Mouse (Mus musculus): ENCODE results near the gene Rpn1. TPM values are rescaled to one million over a fixed set of nuclear protein-coding genes. Genes with fewer than 3 reads are reported as not detected.
A peak's percentile ranks its signal among the peaks of the same experiment; 100 is the strongest.

Rpn1 gene
- polyA plus RNA-seq, 2 experiments = 316 to 381 TPM

DNA sequence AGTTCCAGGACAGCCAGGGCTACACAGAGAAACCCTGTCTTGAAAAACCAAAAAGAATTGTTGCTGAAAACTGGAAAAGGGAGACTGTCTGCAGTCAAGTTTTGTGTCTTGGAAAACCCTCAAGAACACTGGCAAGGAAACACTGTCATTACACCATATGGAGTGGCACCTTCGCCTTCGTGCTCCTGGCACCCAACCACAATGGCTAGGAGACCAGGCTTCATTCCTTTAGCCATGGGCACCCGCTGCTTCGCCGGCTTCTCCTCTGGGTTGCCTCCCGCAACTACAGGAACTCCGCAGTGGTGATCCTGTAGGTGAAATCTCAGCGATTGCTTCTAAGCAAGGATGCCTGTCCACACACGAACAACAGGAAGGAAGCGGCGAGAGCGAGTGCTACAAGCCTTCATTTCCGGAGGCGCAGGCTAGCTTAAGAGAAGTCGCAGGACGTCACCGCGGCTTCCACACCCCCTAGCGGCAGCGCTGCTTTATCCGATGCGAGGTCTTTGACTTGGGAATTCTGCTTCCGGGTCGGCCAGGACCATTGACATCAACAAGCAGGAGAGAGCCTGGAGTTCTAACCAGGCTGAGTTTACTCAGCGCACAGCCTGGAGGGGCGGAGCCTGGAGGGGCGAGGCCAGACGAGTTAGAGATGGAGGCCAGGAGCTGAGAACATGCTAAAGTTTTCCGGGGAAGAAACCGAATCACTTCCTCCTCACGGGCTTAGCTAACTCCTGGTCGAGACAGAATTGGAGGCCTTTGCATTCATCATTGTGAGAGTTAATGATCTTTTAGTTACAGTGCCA is 9.3 kb upstream of the Rpn1 start:
- Histone ChIP-seq H3K27me3 (ENCODE audit: control insufficient read depth, insufficient read depth, low read length) (no peaks in the 10 kb centered on the region), H3K36me3 (ENCODE audit: control insufficient read depth, insufficient read depth, low read length) (no peaks in the 10 kb centered on the region), H3K9ac (ENCODE audit: low read depth, low read length, severe bottlenecking) (peak overlapping the region; percentile 60), H3K4me1 (ENCODE audit: control insufficient read depth, insufficient read depth, low read length) (0 out of 2 replicates have a peak, but pooled peaks cover 2% of the 10 kb centered on the region), H3K27ac (replicated peaks; ENCODE audit: low read depth, low read length) (peak overlapping the region; percentile 85), H3K4me3 (replicated peaks; ENCODE audit: low read length) (peak overlapping the region; percentile 40), H3K4me2 (replicated peaks; ENCODE audit: low read depth, low read length, severe bottlenecking) (peak overlapping the region; percentile 71), H3K9me3 (ENCODE audit: control insufficient read depth, low read length) (no peaks in the 10 kb centered on the region)
- TF ChIP-seq POLR2A (IDR thresholded peaks at IDR 0.05; ENCODE audit: borderline replicate concordance, extremely low read depth, insufficient read depth, insufficient read length) = peak; percentile 90; the same call in 1 of the 2 replicates
- ATAC-seq (ENCODE audit: low FRiP score, low read depth) = peak; percentile 97
- 5% methylated on average over 32 of the region's 32 CpGs for WGBS
- peak; percentile 97 for DNase-seq (ENCODE audit: low spot score)

GRCm38 (mm10) chr6:88075960-88076517 is 8.2 kb upstream of the Rpn1 start:
- Histone ChIP-seq H3K36me3 (ENCODE audit: control insufficient read depth, insufficient read depth, low read length) (no peaks in the 10 kb centered on the region), H3K4me1 (ENCODE audit: control insufficient read depth, insufficient read depth, low read length) (0 out of 2 replicates have a peak, but pooled peaks cover 2% of the 10 kb centered on the region), H3K27me3 (ENCODE audit: control insufficient read depth, insufficient read depth, low read length) (no peaks in the 10 kb centered on the region), H3K4me3 (replicated peaks; ENCODE audit: low read length) (no peak overlapping the region), H3K27ac (replicated peaks; ENCODE audit: low read depth, low read length) (no peak overlapping the region), H3K9ac (ENCODE audit: low read depth, low read length, severe bottlenecking) (no peak overlapping the region), H3K9me3 (ENCODE audit: control insufficient read depth, low read length) (no peaks in the 10 kb centered on the region), H3K4me2 (replicated peaks; ENCODE audit: low read depth, low read length, severe bottlenecking) (no peak overlapping the region)
- DNase-seq (ENCODE audit: low spot score) (no peak), ATAC-seq (ENCODE audit: low FRiP score, low read depth) (no peak)
- TF ChIP-seq POLR2A (IDR thresholded peaks at IDR 0.05; ENCODE audit: borderline replicate concordance, extremely low read depth, insufficient read depth, insufficient read length) = no peak
- WGBS = 81% methylated on average over 1 of the region's 1 CpGs

- ATAC-seq (ENCODE audit: low FRiP score, low read depth) (no peak), DNase-seq (ENCODE audit: low spot score) (no peak)
- H3K9ac ChIP-seq (ENCODE audit: low read depth, low read length, severe bottlenecking) = no peak overlapping the region
- H3K36me3 ChIP-seq (ENCODE audit: control insufficient read depth, insufficient read depth, low read length) = 0 out of 2 replicates have a peak, but pooled peaks cover 4% of the 10 kb centered on the region
- WGBS = 80% methylated on average over 7 of the region's 7 CpGs
- no peak overlapping the region for H3K4me3 ChIP-seq (replicated peaks; ENCODE audit: low read length)
- H3K4me2 ChIP-seq (replicated peaks; ENCODE audit: low read depth, low read length, severe bottlenecking) = no peak overlapping the region
- no peaks in the 10 kb centered on the region for H3K27me3 ChIP-seq (ENCODE audit: control insufficient read depth, insufficient read depth, low read length)
- H3K4me1 ChIP-seq (ENCODE audit: control insufficient read depth, insufficient read depth, low read length) = peaks cover 12% of the 10 kb centered on the region
- no peak overlapping the region for H3K27ac ChIP-seq (replicated peaks; ENCODE audit: low read depth, low read length)
- no peak for TF ChIP-seq POLR2A (IDR thresholded peaks at IDR 0.05; ENCODE audit: borderline replicate concordance, extremely low read depth, insufficient read depth, insufficient read length)
- no peaks in the 10 kb centered on the region for H3K9me3 ChIP-seq (ENCODE audit: control insufficient read depth, low read length)
Measured at GRCm38 (mm10) chr6:88083095-88083494, 1.2 kb upstream of the Rpn1 start.

DNA sequence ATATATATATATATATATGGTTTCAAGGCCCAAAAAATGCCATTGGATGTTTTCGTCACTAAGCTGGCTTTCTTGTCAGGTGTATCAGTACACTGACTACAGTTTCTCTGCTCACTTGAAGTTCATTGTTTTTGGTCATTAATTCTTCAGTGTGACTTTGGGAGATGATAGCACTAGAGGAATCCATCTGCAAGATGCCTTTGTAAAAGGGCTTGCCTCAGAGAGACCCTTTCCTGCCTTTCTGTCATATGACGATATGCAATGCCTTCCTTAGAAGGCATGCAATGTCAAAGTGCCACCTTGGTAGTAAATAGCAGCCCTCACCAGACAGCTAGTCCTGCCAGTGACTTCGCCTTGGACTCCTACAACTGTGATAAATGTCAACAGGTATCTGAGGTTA is 610 bp upstream of the Rpn1 start:
- TF ChIP-seq POLR2A (IDR thresholded peaks at IDR 0.05; ENCODE audit: borderline replicate concordance, extremely low read depth, insufficient read depth, insufficient read length) = no peak
- Histone ChIP-seq H3K9ac (ENCODE audit: low read depth, low read length, severe bottlenecking) (no peak overlapping the region), H3K9me3 (ENCODE audit: control insufficient read depth, low read length) (no peaks in the 10 kb centered on the region), H3K4me3 (replicated peaks; ENCODE audit: low read length) (peak overlapping the region; percentile 70), H3K4me1 (ENCODE audit: control insufficient read depth, insufficient read depth, low read length) (peaks cover 12% of the 10 kb centered on the region), H3K4me2 (replicated peaks; ENCODE audit: low read depth, low read length, severe bottlenecking) (peak overlapping the region; percentile 39), H3K27me3 (ENCODE audit: control insufficient read depth, insufficient read depth, low read length) (no peaks in the 10 kb centered on the region), H3K27ac (replicated peaks; ENCODE audit: low read depth, low read length) (no peak overlapping the region), H3K36me3 (ENCODE audit: control insufficient read depth, insufficient read depth, low read length) (peaks cover 7% of the 10 kb centered on the region; the same call in 1 of the 2 replicates)
- ATAC-seq (ENCODE audit: low FRiP score, low read depth) (no peak), DNase-seq (ENCODE audit: low spot score) (no peak)
- 71% methylated on average over 3 of the region's 3 CpGs for WGBS

DNA sequence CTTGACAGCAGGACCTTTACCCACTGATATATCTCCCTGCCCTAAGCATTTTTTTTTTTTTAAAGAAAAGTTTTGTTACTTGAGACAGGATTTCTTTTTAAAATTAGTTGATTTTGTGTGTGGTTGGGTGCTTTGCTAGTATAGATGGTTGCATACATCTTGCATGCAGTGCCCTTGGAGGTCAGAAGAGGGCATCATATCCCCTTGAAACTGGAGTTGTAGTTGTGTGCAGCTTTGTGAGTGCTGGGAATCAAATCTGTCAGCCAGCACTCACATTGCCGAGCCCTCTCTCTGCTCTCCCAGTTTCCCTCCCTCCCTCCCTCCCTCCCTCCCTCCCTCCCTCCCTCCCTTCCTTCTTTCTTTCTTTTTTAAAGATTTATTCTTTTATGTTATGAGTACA is 4.7 kb downstream of the Rpn1 start:
- H3K4me3 ChIP-seq (replicated peaks; ENCODE audit: low read length) = no peak overlapping the region
- peaks cover 9% of the 10 kb centered on the region for H3K4me1 ChIP-seq (ENCODE audit: control insufficient read depth, insufficient read depth, low read length)
- 77% methylated on average over 1 of the region's 1 CpGs for WGBS
- peaks cover 52% of the 10 kb centered on the region for H3K36me3 ChIP-seq (ENCODE audit: control insufficient read depth, insufficient read depth, low read length)
- no peak for TF ChIP-seq POLR2A (IDR thresholded peaks at IDR 0.05; ENCODE audit: borderline replicate concordance, extremely low read depth, insufficient read depth, insufficient read length)
- no peaks in the 10 kb centered on the region for H3K9me3 ChIP-seq (ENCODE audit: control insufficient read depth, low read length)
- DNase-seq (ENCODE audit: low spot score) (no peak), ATAC-seq (ENCODE audit: low FRiP score, low read depth) (no peak)
- H3K27me3 ChIP-seq (ENCODE audit: control insufficient read depth, insufficient read depth, low read length) = no peaks in the 10 kb centered on the region
- no peak overlapping the region for H3K27ac ChIP-seq (replicated peaks; ENCODE audit: low read depth, low read length)
- no peak overlapping the region for H3K9ac ChIP-seq (ENCODE audit: low read depth, low read length, severe bottlenecking)
- no peak overlapping the region for H3K4me2 ChIP-seq (replicated peaks; ENCODE audit: low read depth, low read length, severe bottlenecking)

Data from limb, embryonic 14.5 days (tissue).